In genomic region chr10:13500938-13501496, GRCm38 (mm10) we compare ENCODE assay signal across 7 mouse cellular contexts. TPM values are rescaled to one million over a fixed set of nuclear protein-coding genes. Genes with fewer than 3 reads are reported as not detected.
DNase-seq lines count a peak whose midpoint lies in the region; ATAC-seq and TF ChIP-seq lines count a peak whose summit lies in the region.

No protein-coding gene starts in this region.

- H3K27me3 ChIP-seq in embryonic facial prominence, embryonic 10.5 days (replicated peaks; ENCODE audit: low read depth, poor library complexity, severe bottlenecking): 0 out of 2 replicates have a peak, but pooled peaks cover 11% of the 10 kb centered on the region
- H3K27me3 ChIP-seq in intestine, postnatal 0 days (replicated peaks; ENCODE audit: control insufficient read depth, insufficient read depth, low read length): no peaks in the 10 kb centered on the region
- H3K27me3 ChIP-seq in midbrain, embryonic 12.5 days: peaks cover 10% of the 10 kb centered on the region
- no peaks in the 10 kb centered on the region for H3K27me3 ChIP-seq in small intestine, adult 2 months (ENCODE audit: control insufficient read depth, insufficient read depth, low read length)

- under 1% methylated on average over 30 of the region's 30 CpGs for WGBS in embryonic facial prominence, embryonic 10.5 days
- 2% methylated on average over 30 of the region's 30 CpGs for WGBS in intestine, postnatal 0 days
- WGBS in midbrain, embryonic 12.5 days: under 1% methylated on average over 29 of the region's 30 CpGs
- under 1% methylated on average over 30 of the region's 30 CpGs for WGBS in small intestine, adult 2 months

- H3K36me3 ChIP-seq in embryonic facial prominence, embryonic 10.5 days (replicated peaks): 0 out of 2 replicates have a peak, but pooled peaks cover 7% of the 10 kb centered on the region
- peaks cover 11% of the 10 kb centered on the region; the same call in 1 of the 2 replicates for H3K36me3 ChIP-seq in intestine, postnatal 0 days (ENCODE audit: control insufficient read depth, insufficient read depth)
- H3K36me3 ChIP-seq in midbrain, embryonic 12.5 days: no peaks in the 10 kb centered on the region
- H3K36me3 ChIP-seq in small intestine, adult 2 months (ENCODE audit: control insufficient read depth, insufficient read depth, low read length): peaks cover 8% of the 10 kb centered on the region

- DNase-seq in adrenal gland, postnatal 10 days: peak; percentile 91
- peak; percentile 86 for DNase-seq in embryonic facial prominence, embryonic 10.5 days (ENCODE audit: low spot score)
- DNase-seq in gonadal fat pad, adult 2 months (ENCODE audit: low read depth): peak; percentile 40
- peak; percentile 80 for DNase-seq in left cerebral cortex, postnatal 4 days

- H3K9ac ChIP-seq in intestine, postnatal 0 days (ENCODE audit: low read depth, low read length): peak overlapping the region; percentile 70
- peak overlapping the region; percentile 62 for H3K9ac ChIP-seq in midbrain, embryonic 12.5 days (replicated peaks)

- peak; percentile 98 for ATAC-seq in intestine, postnatal 0 days
- peak; percentile 92 for ATAC-seq in midbrain, embryonic 12.5 days (ENCODE audit: low FRiP score, low read depth)

- no peaks in the 10 kb centered on the region for H3K9me3 ChIP-seq in embryonic facial prominence, embryonic 10.5 days
- no peaks in the 10 kb centered on the region for H3K9me3 ChIP-seq in intestine, postnatal 0 days (ENCODE audit: control insufficient read depth)
- H3K9me3 ChIP-seq in midbrain, embryonic 12.5 days: no peaks in the 10 kb centered on the region

- TF ChIP-seq POLR2A in small intestine, adult 2 months (IDR thresholded peaks at IDR 0.05; ENCODE audit: low read depth, low read length): peak; percentile 73

- H3K4me2 ChIP-seq in intestine, postnatal 0 days (replicated peaks; ENCODE audit: low read depth): peak overlapping the region; percentile 84
- peak overlapping the region; percentile 85 for H3K4me2 ChIP-seq in midbrain, embryonic 12.5 days (replicated peaks)

- H3K4me1 ChIP-seq in embryonic facial prominence, embryonic 10.5 days: peaks cover 12% of the 10 kb centered on the region; the same call in 1 of the 2 replicates
- H3K4me1 ChIP-seq in intestine, postnatal 0 days (replicated peaks; ENCODE audit: control insufficient read depth, insufficient read depth, low read length): 0 out of 2 replicates have a peak, but pooled peaks cover 5% of the 10 kb centered on the region
- H3K4me1 ChIP-seq in midbrain, embryonic 12.5 days: no peaks in the 10 kb centered on the region; the same call in 1 of the 2 replicates
- peaks cover 4% of the 10 kb centered on the region; the same call in 1 of the 2 replicates for H3K4me1 ChIP-seq in small intestine, adult 2 months (ENCODE audit: control insufficient read depth, insufficient read depth, insufficient read length, low read length)

- intact Hi-C loops in left cerebral cortex, postnatal 4 days (cut with DNase I): no loop called here

- H3K27ac ChIP-seq in embryonic facial prominence, embryonic 10.5 days (replicated peaks): peak overlapping the region; percentile 80
- peak overlapping the region; percentile 93 for H3K27ac ChIP-seq in intestine, postnatal 0 days (ENCODE audit: low read depth, low read length)
- H3K27ac ChIP-seq in midbrain, embryonic 12.5 days (replicated peaks): no peak overlapping the region
- peak overlapping the region; percentile 84 for H3K27ac ChIP-seq in small intestine, adult 2 months (ENCODE audit: insufficient read depth, low read depth, low read length)

- peak overlapping the region; percentile 69 for H3K4me3 ChIP-seq in embryonic facial prominence, embryonic 10.5 days
- H3K4me3 ChIP-seq in intestine, postnatal 0 days (ENCODE audit: low read depth, low read length): peak overlapping the region; percentile 74
- H3K4me3 ChIP-seq in midbrain, embryonic 12.5 days: peak overlapping the region; percentile 59
- peak overlapping the region; percentile 90 for H3K4me3 ChIP-seq in small intestine, adult 2 months (ENCODE audit: low read depth, low read length)

- no peak for TF ChIP-seq CTCF in intestine, postnatal 0 days (IDR thresholded peaks at IDR 0.05; ENCODE audit: low read depth)
- TF ChIP-seq CTCF in small intestine, adult 2 months (IDR thresholded peaks at IDR 0.05; ENCODE audit: extremely low read depth, insufficient read length, insufficient replicate concordance, low read depth, low read length): no peak

RNA-seq across cellular contexts. Expression of gene Fuca2, which starts 1.7 kb away (rescaled TPM):
- 10 to 100 TPM; 19.8 to 25.0 TPM for total RNA-seq in adrenal gland, postnatal 10 days (2021)
- 27.0 and 27.1 TPM in 2 replicates for polyA plus RNA-seq in embryonic facial prominence, embryonic 10.5 days (2016; fragmentation: Nextera tagmentation; extraction: Ambion mirVana)
- 32.4 and 44.5 TPM in 2 replicates for polyA plus RNA-seq in gonadal fat pad, adult 2 months (2012; rRNA removed)
- polyA plus RNA-seq in intestine, postnatal 0 days (2015; fragmentation: Nextera tagmentation; extraction: Ambion mirVana): 1,219 and 1,230 TPM in 2 replicates
- total RNA-seq in left cerebral cortex, postnatal 4 days (2021): 10 to 100 TPM; 28.4 to 30.1 TPM
- polyA plus RNA-seq in midbrain, embryonic 12.5 days (2016; fragmentation: Nextera tagmentation; extraction: Ambion mirVana): 24.0 and 25.8 TPM in 2 replicates
- polyA plus RNA-seq in small intestine, adult 2 months (2012; rRNA removed): 15.9 and 31.9 TPM in 2 replicates

RNA-seq across cellular contexts. Expression of gene Phactr2, which starts 26.8 kb away (rescaled TPM):
- total RNA-seq in adrenal gland, postnatal 10 days (2021): 10 to 100 TPM; 32.1 to 39.0 TPM
- 16.8 and 18.3 TPM in 2 replicates for polyA plus RNA-seq in embryonic facial prominence, embryonic 10.5 days (2016; fragmentation: Nextera tagmentation; extraction: Ambion mirVana)
- polyA plus RNA-seq in gonadal fat pad, adult 2 months (2012; rRNA removed): 8.1 and 11.5 TPM in 2 replicates
- 11.3 and 12.3 TPM in 2 replicates for polyA plus RNA-seq in intestine, postnatal 0 days (2015; fragmentation: Nextera tagmentation; extraction: Ambion mirVana)
- total RNA-seq in left cerebral cortex, postnatal 4 days (2021): 10 to 100 TPM; 12.5 to 14.1 TPM
- 11.2 and 11.7 TPM in 2 replicates for polyA plus RNA-seq in midbrain, embryonic 12.5 days (2016; fragmentation: Nextera tagmentation; extraction: Ambion mirVana)
- polyA plus RNA-seq in small intestine, adult 2 months (2012; rRNA removed): 3.7 and 4.5 TPM in 2 replicates

RNA-seq across cellular contexts. Expression of gene Adat2, which starts 51.7 kb away (rescaled TPM):
- total RNA-seq in adrenal gland, postnatal 10 days (2021): 1 to 10 TPM; 5.3 to 5.5 TPM
- 5.2 and 6.1 TPM in 2 replicates for polyA plus RNA-seq in embryonic facial prominence, embryonic 10.5 days (2016; fragmentation: Nextera tagmentation; extraction: Ambion mirVana)
- polyA plus RNA-seq in gonadal fat pad, adult 2 months (2012; rRNA removed): 4.9 and 6.1 TPM in 2 replicates
- polyA plus RNA-seq in intestine, postnatal 0 days (2015; fragmentation: Nextera tagmentation; extraction: Ambion mirVana): 2.5 and 3.2 TPM in 2 replicates
- 1 to 10 TPM; 8.9 to 9.7 TPM for total RNA-seq in left cerebral cortex, postnatal 4 days (2021)
- polyA plus RNA-seq in midbrain, embryonic 12.5 days (2016; fragmentation: Nextera tagmentation; extraction: Ambion mirVana): 2.7 and 2.9 TPM in 2 replicates
- polyA plus RNA-seq in small intestine, adult 2 months (2012; rRNA removed): 0.53 and 2.2 TPM in 2 replicates

RNA-seq across cellular contexts. Expression of gene Pex3, which starts 51.9 kb away (rescaled TPM):
- 10 to 100 TPM; 51.6 to 54.6 TPM for total RNA-seq in adrenal gland, postnatal 10 days (2021)
- polyA plus RNA-seq in embryonic facial prominence, embryonic 10.5 days (2016; fragmentation: Nextera tagmentation; extraction: Ambion mirVana): 16.3 and 19.8 TPM in 2 replicates
- polyA plus RNA-seq in gonadal fat pad, adult 2 months (2012; rRNA removed): 18.1 and 20.6 TPM in 2 replicates
- polyA plus RNA-seq in intestine, postnatal 0 days (2015; fragmentation: Nextera tagmentation; extraction: Ambion mirVana): 21.5 and 23.8 TPM in 2 replicates
- total RNA-seq in left cerebral cortex, postnatal 4 days (2021): 10 to 100 TPM; 23.4 to 25.5 TPM
- polyA plus RNA-seq in midbrain, embryonic 12.5 days (2016; fragmentation: Nextera tagmentation; extraction: Ambion mirVana): 21.2 and 21.8 TPM in 2 replicates
- polyA plus RNA-seq in small intestine, adult 2 months (2012; rRNA removed): 1.1 and 2.3 TPM in 2 replicates

Comparison
In these comparisons a context has a peak if more than half of its experiments do, and no peak if none do; other contexts are left out.
1. DNase-seq: peak in every context shown above with its lines; median percentile 91 in adrenal gland, postnatal 10 days; 86 in embryonic facial prominence, embryonic 10.5 days; 80 in left cerebral cortex, postnatal 4 days; 40 in gonadal fat pad, adult 2 months.
2. RNA of gene Fuca2, which starts 1.7 kb away (polyA plus RNA-seq): 1,219 to 1,230 TPM in intestine, postnatal 0 days; 32.4 to 44.5 TPM in gonadal fat pad, adult 2 months, 15.9 to 31.9 TPM in small intestine, adult 2 months, 27.0 to 27.1 TPM in embryonic facial prominence, embryonic 10.5 days and 24.0 to 25.8 TPM in midbrain, embryonic 12.5 days; every median in the first group is over 10 times any median in the second.
3. Peak in every context shown above with its lines, with median percentiles within 50 percentile points of each other: H3K4me3 ChIP-seq.